Comparison of ENCODE assay signal across 9 mouse cellular contexts in genomic region chr5:96965029-96965403, GRCm38 (mm10). TPM values are rescaled to one million over a fixed set of nuclear protein-coding genes. Genes with fewer than 3 reads are reported as not detected.
A peak's percentile ranks its signal among the peaks of the same experiment; 100 is the strongest.
DNase-seq lines count a peak whose midpoint lies in the region; ATAC-seq and TF ChIP-seq lines count a peak whose summit lies in the region.
"Had no signal": no experiment of that assay in that cellular context is flagged by ENCODE, and none has a peak within 500 bp of the region (broad histone marks: within the 10 kb centered on the region; RNA-seq: fewer than 3 reads in every experiment).

No protein-coding gene starts in this region.

- TF ChIP-seq CTCF in ES-Bruce4 (IDR thresholded peaks at IDR 0.05; ENCODE audit: low read depth, low read length): no peak
- TF ChIP-seq CTCF in forebrain, postnatal 0 days (IDR thresholded peaks at IDR 0.05; ENCODE audit: low read depth): no peak

- WGBS in heart, embryonic 14.5 days: 76% methylated on average over 2 of the region's 2 CpGs
- 38% methylated on average over 2 of the region's 2 CpGs for WGBS in forebrain, postnatal 0 days
- 74% methylated on average over 2 of the region's 2 CpGs for WGBS in liver, embryonic 12.5 days (ENCODE audit: insufficient replicate concordance)

- H3K4me2 ChIP-seq in heart, embryonic 14.5 days (ENCODE audit: low read length): peak overlapping the region; percentile 66
- H3K4me2 ChIP-seq in forebrain, postnatal 0 days (ENCODE audit: low read depth): peak overlapping the region; percentile 39; the same call in 1 of the 2 replicates
- H3K4me2 ChIP-seq in liver, embryonic 12.5 days: peak overlapping the region; percentile 67

- TF ChIP-seq POLR2A in ES-Bruce4 (IDR thresholded peaks at IDR 0.05; ENCODE audit: insufficient read depth, low read length): no peak

- no peaks in the 10 kb centered on the region for H3K36me3 ChIP-seq in heart, embryonic 14.5 days (ENCODE audit: control insufficient read depth, insufficient read depth, low read length)
- H3K36me3 ChIP-seq in ES-Bruce4 (ENCODE audit: control insufficient read depth, insufficient read depth, low read length, poor library complexity, severe bottlenecking): no peaks in the 10 kb centered on the region
- H3K36me3 ChIP-seq in forebrain, postnatal 0 days (ENCODE audit: insufficient read depth): no peaks in the 10 kb centered on the region
- H3K36me3 ChIP-seq in liver, embryonic 12.5 days: no peaks in the 10 kb centered on the region

- H3K9ac ChIP-seq in heart, embryonic 14.5 days (ENCODE audit: low read length): no peak overlapping the region
- no peak overlapping the region for H3K9ac ChIP-seq in ES-Bruce4 (ENCODE audit: low read depth, poor library complexity, severe bottlenecking)
- no peak overlapping the region for H3K9ac ChIP-seq in forebrain, postnatal 0 days
- no peak overlapping the region for H3K9ac ChIP-seq in liver, embryonic 12.5 days

- DNase-seq in heart, postnatal 10 days: no peak
- no peak for DNase-seq in forebrain, postnatal 0 days
- no peak for DNase-seq in ovary, postnatal 36 days (ENCODE audit: low spot score)
- no peak for DNase-seq in thymus, postnatal 25 days
- no peak for DNase-seq in T-cell, adult 2 months (ENCODE audit: low spot score)
- DNase-seq: left cerebral cortex, postnatal 4 days had no signal

- no peak for TF ChIP-seq EP300 in ES-Bruce4 (IDR thresholded peaks at IDR 0.05; ENCODE audit: insufficient read depth, low read depth, low read length)

- peak overlapping the region in 1 of 2 experiments; percentile 26; a peak in 1 of 4 replicates for H3K4me3 ChIP-seq in heart, embryonic 14.5 days (ENCODE audit: control insufficient read depth in 1 of 2, insufficient read depth in 1 of 2, low read depth in 1 of 2, low read length in 2 of 2)
- no peak overlapping the region for H3K4me3 ChIP-seq in ES-Bruce4 (ENCODE audit: low read depth, low read length)
- H3K4me3 ChIP-seq in forebrain, postnatal 0 days (ENCODE audit: low read depth, low read length): no peak overlapping the region
- no peak overlapping the region for H3K4me3 ChIP-seq in liver, embryonic 12.5 days

- ATAC-seq in heart, embryonic 14.5 days (ENCODE audit: insufficient number of reproducible peaks, insufficient read depth, low FRiP score, low read depth): no peak
- ATAC-seq in forebrain, postnatal 0 days: no peak; the same call in 1 of the 2 replicates
- ATAC-seq in liver, embryonic 12.5 days: no peak

- H3K4me1 ChIP-seq in heart, embryonic 14.5 days (ENCODE audit: control insufficient read depth in 2 of 2, insufficient read depth in 2 of 2, low read length in 2 of 2): peaks cover 3 to 5% of the 10 kb centered on the region in 2 experiments; a peak in 3 of 4 replicates
- peaks cover 5% of the 10 kb centered on the region for H3K4me1 ChIP-seq in ES-Bruce4 (ENCODE audit: control insufficient read depth, insufficient read depth, low read length)
- peaks cover 4% of the 10 kb centered on the region; the same call in 1 of the 2 replicates for H3K4me1 ChIP-seq in forebrain, postnatal 0 days (ENCODE audit: insufficient read depth)
- H3K4me1 ChIP-seq in liver, embryonic 12.5 days: peaks cover 43% of the 10 kb centered on the region

- H3K27ac ChIP-seq in heart, embryonic 14.5 days (replicated peaks in 1 of 2; ENCODE audit: control insufficient read depth in 1 of 2, insufficient read depth in 1 of 2, low read depth in 2 of 2, low read length in 2 of 2): no peak overlapping the region
- peak overlapping the region; percentile 86 for H3K27ac ChIP-seq in ES-Bruce4 (ENCODE audit: insufficient read depth, low read length)
- H3K27ac ChIP-seq in forebrain, postnatal 0 days (ENCODE audit: low read depth, low read length): no peak overlapping the region
- H3K27ac ChIP-seq in liver, embryonic 12.5 days: 0 out of 2 replicates have a peak overlapping the region, but pooled peaks have one; percentile 45

- H3K9me3 ChIP-seq in heart, embryonic 14.5 days (ENCODE audit: control insufficient read depth, low read length): no peaks in the 10 kb centered on the region
- no peaks in the 10 kb centered on the region for H3K9me3 ChIP-seq in ES-Bruce4 (replicated peaks; ENCODE audit: control insufficient read depth, insufficient read depth, low read length, poor library complexity, severe bottlenecking)
- H3K9me3 ChIP-seq in forebrain, postnatal 0 days (ENCODE audit: low read length): no peaks in the 10 kb centered on the region
- H3K9me3 ChIP-seq in liver, embryonic 12.5 days (replicated peaks): no peaks in the 10 kb centered on the region

- intact Hi-C loops in heart, postnatal 10 days (cut with DNase I): no loop called here

- H3K27me3 ChIP-seq in heart, embryonic 14.5 days (ENCODE audit: control insufficient read depth, insufficient read depth, low read length): no peaks in the 10 kb centered on the region
- H3K27me3 ChIP-seq in ES-Bruce4 (ENCODE audit: control insufficient read depth, insufficient read depth, low read length, poor library complexity, severe bottlenecking): no peaks in the 10 kb centered on the region
- no peaks in the 10 kb centered on the region for H3K27me3 ChIP-seq in forebrain, postnatal 0 days (ENCODE audit: insufficient read depth, low read length)
- no peaks in the 10 kb centered on the region for H3K27me3 ChIP-seq in liver, embryonic 12.5 days (replicated peaks)

RNA-seq across cellular contexts. Expression of gene Bmp2k, which starts 32.5 kb away (rescaled TPM):
- polyA plus RNA-seq in heart, embryonic 14.5 days (2014; fragmentation: Nextera tagmentation; extraction: Ambion mirVana): 8.1 and 8.3 TPM in 2 replicates
- 10 to 100 TPM; 16.2 to 16.6 TPM for total RNA-seq in heart, postnatal 10 days (2021)
- 8.4 and 10.3 TPM in 2 replicates for polyA plus RNA-seq in ES-Bruce4 (2011; ENCODE audit: insufficient read depth, insufficient read length, low read depth, missing spikeins)
- 13.8 and 17.9 TPM in 2 replicates for total RNA-seq in forebrain, postnatal 0 days (2014; rRNA removed)
- polyA plus RNA-seq in forebrain, postnatal 0 days (2015; fragmentation: Nextera tagmentation; extraction: Ambion mirVana): 5.8 and 7.1 TPM in 2 replicates
- 57.2 and 59.8 TPM in 2 replicates for polyA plus RNA-seq in liver, embryonic 12.5 days (2016; fragmentation: Nextera tagmentation; extraction: Ambion mirVana)

Comparison
In these comparisons a context has a peak if more than half of its experiments do, and no peak if none do; other contexts are left out.
1. H3K27ac ChIP-seq: peak in ES-Bruce4 (single experiment) and liver, embryonic 12.5 days (single experiment); none in heart, embryonic 14.5 days (0 of 2) and forebrain, postnatal 0 days (single experiment).
2. Peak in every context shown above with its lines, with median percentiles within 50 percentile points of each other: H3K4me2 ChIP-seq.